Mouse (Mus musculus) liver, postnatal 0 days (tissue): ENCODE data around the gene Erp29.

Source experiments
- CTCF ChIP-seq: sonication (generic); IDR thresholded peaks from 2 replicates; pipeline ENCODE4 v1.5.1; 2016; ENCODE audit warnings: antibody characterized with exemption, low read depth
- EP300 ChIP-seq: IDR thresholded peaks from 2 replicates; pipeline ENCODE4 v1.6.1; 2016; ENCODE audit warnings: antibody characterized with exemption, low read depth, mild to moderate bottlenecking

GRCm38 (mm10) chr5:121500719-121501118, 48.4 kb upstream of the Erp29 start:
- TF ChIP-seq CTCF (no peak), EP300 (no peak)
